Mouse (Mus musculus) hindbrain, postnatal 0 days (tissue): ENCODE results near the gene Tmem25. TPM values are rescaled to one million over a fixed set of nuclear protein-coding genes. Genes with fewer than 3 reads are reported as not detected.

Source experiments
- ATAC-seq: fragments of 200-750 bp; cut with Nextera tagmentation; 2 replicates; pipeline ENCODE4 v1.8.0; 2017; ENCODE audit warnings: mild to moderate bottlenecking, moderate TSS enrichment, moderate library complexity
- DNase-seq: peaks from one replicate; pipeline ENCODE4 v3.0.0-alpha.2; 2015; ENCODE audit warnings: low spot score
- H3K27ac ChIP-seq: fragments of 300-500 bp; sonication (generic); 2 replicates; pipeline ENCODE4 v1.5.1; 2014; ENCODE audit warnings: mild to moderate bottlenecking
- H3K27me3 ChIP-seq: fragments of 300-500 bp; sonication (generic); 2 replicates; pipeline ENCODE4 v1.6.1; 2014; ENCODE audit warnings: low read length, mixed read lengths; ENCODE audit not compliant: insufficient read depth
- H3K36me3 ChIP-seq: fragments of 300-500 bp; sonication (generic); 2 replicates; pipeline ENCODE4 v1.6.1; 2014; ENCODE audit warnings: low read length, mixed read lengths; ENCODE audit not compliant: insufficient read depth
- H3K4me1 ChIP-seq: fragments of 300-500 bp; sonication (generic); 2 replicates; pipeline ENCODE4 v1.6.1; 2014; ENCODE audit warnings: antibody characterized with exemption, low read length, mixed read lengths; ENCODE audit not compliant: insufficient read depth
- H3K4me2 ChIP-seq: fragments of 300-500 bp; sonication (generic); 2 replicates; pipeline ENCODE4 v1.6.1; 2014; ENCODE audit warnings: low read depth, mild to moderate bottlenecking, low read length, moderate library complexity, mixed read lengths
- H3K4me3 ChIP-seq: fragments of 300-500 bp; sonication (generic); 2 replicates; pipeline ENCODE4 v1.5.1; 2014; ENCODE audit warnings: low read length
- H3K9ac ChIP-seq: fragments of 300-500 bp; sonication (generic); replicated peaks from 2 replicates; pipeline ENCODE4 v1.6.1; 2014; ENCODE audit warnings: mild to moderate bottlenecking, low read length, moderate library complexity, mixed read lengths
- H3K9me3 ChIP-seq: fragments of 300-500 bp; sonication (generic); 2 replicates; pipeline ENCODE4 v1.6.1; 2016; ENCODE audit warnings: low read length, mixed read lengths
- CTCF ChIP-seq: IDR thresholded peaks from 2 replicates; pipeline ENCODE4 v1.5.1; 2016; ENCODE audit warnings: antibody characterized with exemption, control low read depth, low read depth
- WGBS: fragments of 180-500 bp; shearing (Covaris S2); extraction: QIAGEN DNeasy Blood & Tissue Kit; methylation state at CpG from one replicate; pipeline ENCODE4 v1.1.7; 2014; 5-methylcytosine and 5-hydroxymethylcytosine counted together
- polyA plus RNA-seq: library from polyadenylated mRNA; unstranded; fragments of >200 nt; fragmentation: Nextera tagmentation; extraction: Ambion mirVana; gene quantifications from 2 replicates; pipeline ENCODE4 v1.2.1, GENCODE M21; 2015
- total RNA-seq: library from RNA; depleted of rRNA; stranded (reverse); fragments of >200 nt; gene quantifications from 2 replicates; pipeline ENCODE4 v1.2.3, GENCODE M21; 2014; rRNA removed

Gene Tmem25
- total and polyA plus RNA-seq, 2 experiments from 2014 or later: 26.3 to 28.9 TPM

GRCm38 (mm10) chr9:44748473-44748872 is 50.6 kb downstream of the Tmem25 start:
- peak; percentile 13; the same call in 1 of the 2 replicates for TF ChIP-seq CTCF
- WGBS: 95% methylated on average over 7 of the region's 7 CpGs

DNA sequence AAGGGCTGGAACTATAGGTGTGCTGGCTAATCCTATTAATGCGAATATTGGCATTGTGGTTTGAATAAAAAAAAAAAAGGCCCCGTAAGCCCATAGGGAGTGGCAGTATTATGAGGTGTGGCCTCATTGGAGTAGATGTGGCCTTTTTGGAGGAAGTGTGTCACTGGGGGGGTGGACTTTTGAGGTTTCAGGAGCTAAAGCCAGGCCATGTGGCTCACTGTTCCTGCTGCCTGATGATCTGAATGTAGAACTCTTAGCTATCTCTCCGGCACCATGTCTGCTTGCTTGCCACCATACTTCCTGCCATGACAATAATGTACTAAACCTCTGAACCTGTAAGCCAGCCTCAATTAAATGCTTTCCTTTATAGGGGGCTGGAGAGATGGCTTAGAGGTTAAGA is 51.8 kb downstream of the Tmem25 start:
- Histone ChIP-seq H3K4me1 (no peaks in the 10 kb centered on the region), H3K27ac (no peak overlapping the region), H3K27me3 (no peaks in the 10 kb centered on the region), H3K4me2 (no peak overlapping the region), H3K4me3 (no peak overlapping the region), H3K36me3 (peaks cover 53% of the 10 kb centered on the region), H3K9ac (no peak overlapping the region), H3K9me3 (no peaks in the 10 kb centered on the region)
- no peak for TF ChIP-seq CTCF
- ATAC-seq: no peak
- 91% methylated on average over 3 of the region's 3 CpGs for WGBS
- DNase-seq: no peak

More at GRCm38 (mm10) chr9:44748473-44748872, 50.6 kb downstream of the Tmem25 start:
- no peaks in the 10 kb centered on the region for H3K4me1 ChIP-seq
- H3K4me3 ChIP-seq: no peak overlapping the region
- no peak for ATAC-seq
- no peak overlapping the region for H3K9ac ChIP-seq
- H3K9me3 ChIP-seq: no peaks in the 10 kb centered on the region
- no peaks in the 10 kb centered on the region for H3K27me3 ChIP-seq
- peaks cover 47% of the 10 kb centered on the region for H3K36me3 ChIP-seq
- no peak overlapping the region for H3K4me2 ChIP-seq
- no peak for DNase-seq
- H3K27ac ChIP-seq: no peak overlapping the region

- H3K9ac ChIP-seq: no peak overlapping the region
- no peak overlapping the region for H3K4me2 ChIP-seq
- H3K36me3 ChIP-seq: peaks cover 47% of the 10 kb centered on the region
- DNase-seq (no peak), ATAC-seq (no peak)
- no peak overlapping the region for H3K4me3 ChIP-seq
- H3K27ac ChIP-seq: no peak overlapping the region
- no peaks in the 10 kb centered on the region for H3K9me3 ChIP-seq
- H3K4me1 ChIP-seq: no peaks in the 10 kb centered on the region
- no peak for TF ChIP-seq CTCF
- no peaks in the 10 kb centered on the region for H3K27me3 ChIP-seq
- 88% methylated on average over 3 of the region's 3 CpGs for WGBS
Observed at GRCm38 (mm10) chr9:44746666-44747065, 52.4 kb downstream of the Tmem25 start.

DNA sequence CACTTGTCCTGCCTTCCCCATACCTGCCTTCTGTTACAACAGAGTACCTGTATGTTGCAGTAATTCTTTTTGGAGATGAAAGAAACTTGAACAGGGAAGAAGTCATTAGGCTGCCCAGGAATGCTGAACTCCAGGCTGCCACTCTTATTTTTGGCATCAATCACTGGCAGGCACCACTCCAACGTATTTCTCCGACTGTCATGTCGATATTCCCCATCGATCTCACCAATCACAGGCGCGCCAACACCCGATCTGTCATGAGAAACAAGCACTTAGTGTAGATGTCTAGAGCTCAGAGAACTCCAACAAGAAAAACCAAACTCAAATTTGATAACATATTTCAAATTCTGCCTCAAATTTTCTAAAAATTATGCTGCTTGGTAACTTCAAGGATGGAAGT is 53.7 kb downstream of the Tmem25 start:
- Histone ChIP-seq H3K4me1 (no peaks in the 10 kb centered on the region), H3K4me2 (no peak overlapping the region), H3K27me3 (no peaks in the 10 kb centered on the region), H3K27ac (no peak overlapping the region), H3K9me3 (no peaks in the 10 kb centered on the region), H3K9ac (no peak overlapping the region), H3K36me3 (peaks cover 36% of the 10 kb centered on the region), H3K4me3 (no peak overlapping the region)
- no peak for TF ChIP-seq CTCF
- ATAC-seq (no peak), DNase-seq (no peak)
- 86% methylated on average over 7 of the region's 7 CpGs for WGBS

Other genes starting within 250 kb of the Tmem25 start
- gene Cxcr5, start 237.4 kb downstream of the Tmem25 start, total RNA-seq: not detected in 2 replicates
- not detected in 2 replicates for gene Cxcr5, start 237.4 kb downstream of the Tmem25 start, polyA plus RNA-seq
- 52.9 and 56.2 TPM in 2 replicates for gene Ddx6, start 194.4 kb downstream of the Tmem25 start, total RNA-seq
- gene Ddx6, start 194.4 kb downstream of the Tmem25 start, polyA plus RNA-seq: 22.3 and 22.7 TPM in 2 replicates
- gene Treh, start 126.1 kb downstream of the Tmem25 start, total RNA-seq: not detected in 2 replicates
- not detected in 2 replicates for gene Treh, start 126.1 kb downstream of the Tmem25 start, polyA plus RNA-seq
- 114 and 152 TPM in 2 replicates for gene Phldb1, start 64.1 kb downstream of the Tmem25 start, total RNA-seq
- gene Phldb1, start 64.1 kb downstream of the Tmem25 start, polyA plus RNA-seq: 31.9 and 35.3 TPM in 2 replicates
- 77.1 and 88.4 TPM in 2 replicates for gene Arcn1, start 31.5 kb downstream of the Tmem25 start, total RNA-seq
- 102 and 109 TPM in 2 replicates for gene Arcn1, start 31.5 kb downstream of the Tmem25 start, polyA plus RNA-seq
- 56.0 and 61.6 TPM in 2 replicates for gene Ift46, start 31.4 kb downstream of the Tmem25 start, total RNA-seq
- 142 and 144 TPM in 2 replicates for gene Ift46, start 31.4 kb downstream of the Tmem25 start, polyA plus RNA-seq
- gene Ttc36, start 3.8 kb upstream of the Tmem25 start, total RNA-seq: not detected in 2 replicates
- gene Ttc36, start 3.8 kb upstream of the Tmem25 start, polyA plus RNA-seq: 1.7 TPM in 1 of 2 replicates, not detected in the other
- 18.7 and 20.6 TPM in 2 replicates for gene Kmt2a, start 82.0 kb upstream of the Tmem25 start, total RNA-seq
- 14.4 and 19.0 TPM in 2 replicates for gene Kmt2a, start 82.0 kb upstream of the Tmem25 start, polyA plus RNA-seq
- gene Atp5l, start 121.4 kb upstream of the Tmem25 start, total RNA-seq: 217 and 223 TPM in 2 replicates
- 1,057 and 1,065 TPM in 2 replicates for gene Atp5l, start 121.4 kb upstream of the Tmem25 start, polyA plus RNA-seq
- gene Ube4a, start 166.3 kb upstream of the Tmem25 start, total RNA-seq: 42.9 and 44.5 TPM in 2 replicates
- 23.8 and 24.8 TPM in 2 replicates for gene Ube4a, start 166.3 kb upstream of the Tmem25 start, polyA plus RNA-seq
- not detected in 2 replicates for gene Cd3g, start 181.1 kb upstream of the Tmem25 start, total RNA-seq
- gene Cd3g, start 181.1 kb upstream of the Tmem25 start, polyA plus RNA-seq: not detected in 2 replicates
- not detected in 2 replicates for gene Cd3d, start 182.5 kb upstream of the Tmem25 start, total RNA-seq
- gene Cd3d, start 182.5 kb upstream of the Tmem25 start, polyA plus RNA-seq: 0.09 TPM in 1 of 2 replicates, not detected in the other
- gene Cd3e, start 210.3 kb upstream of the Tmem25 start, total RNA-seq: not detected in 2 replicates
- gene Cd3e, start 210.3 kb upstream of the Tmem25 start, polyA plus RNA-seq: 0.16 and 0.20 TPM in 2 replicates
- 2.0 and 4.1 TPM in 2 replicates for gene Mpzl2, start 240.5 kb upstream of the Tmem25 start, total RNA-seq
- gene Mpzl2, start 240.5 kb upstream of the Tmem25 start, polyA plus RNA-seq: 3.0 and 4.1 TPM in 2 replicates